Mouse (Mus musculus) CH12.LX (cell line): Measurements from ENCODE around the gene Pik3r4. TPM values are rescaled to one million over a fixed set of nuclear protein-coding genes. Genes with fewer than 3 reads are reported as not detected.

Experiments used
- DNase-seq: peaks from one replicate; pipeline ENCODE4 v3.0.0-alpha.2; 2013; ENCODE audit errors: extremely low read depth
- H3K27ac ChIP-seq: 2 replicates; pipeline ENCODE4 v1.5.1; 2012; ENCODE audit warnings: low read depth, mild to moderate bottlenecking, control low read depth, moderate library complexity; ENCODE audit not compliant: insufficient read depth
- H3K27me3 ChIP-seq: replicated peaks from 2 replicates; pipeline ENCODE3; 2012; ENCODE audit warnings: inconsistent platforms
- H3K36me3 ChIP-seq, 2 experiments: replicated peaks in 1 of 2; 2 replicates each; pipeline versions ENCODE3 to v1.6.1; 2012; ENCODE audit warnings: inconsistent platforms in 1 of 2, low read length in 1 of 2, mild to moderate bottlenecking in 1 of 2, mixed read lengths in 1 of 2, moderate library complexity in 1 of 2; ENCODE audit not compliant: control insufficient read depth in 1 of 2, insufficient read depth in 1 of 2
- H3K4me1 ChIP-seq, 2 experiments: 2 replicates each; pipeline ENCODE4 v1.6.1; 2012; ENCODE audit warnings: inconsistent platforms in 1 of 2, moderate library complexity in 1 of 2; ENCODE audit not compliant: insufficient read depth in 2 of 2, control insufficient read depth in 1 of 2
- H3K4me2 ChIP-seq: 2 replicates; pipeline ENCODE4 v1.6.1; 2012; ENCODE audit warnings: low read depth, mild to moderate bottlenecking, control low read depth; ENCODE audit not compliant: poor library complexity, insufficient read depth, severe bottlenecking
- H3K4me3 ChIP-seq, 3 experiments: fragments of 150-350 bp in 1 of 3; sonication (generic) in 1 of 3; replicated peaks in 1 of 3; 2 replicates each; pipeline versions ENCODE3 to v1.5.1; 2011 to 2012; ENCODE audit warnings: low read depth in 2 of 3, low read length in 2 of 3, mild to moderate bottlenecking in 2 of 3, moderate library complexity in 2 of 3, control low read depth in 1 of 3, improper control_type of control experiment in 1 of 3, inconsistent platforms in 1 of 3, mixed read lengths in 1 of 3; ENCODE audit not compliant: poor library complexity in 1 of 3
- H3K79me2 ChIP-seq: replicated peaks from 2 replicates; pipeline ENCODE4 v1.6.1; 2012; ENCODE audit warnings: mild to moderate bottlenecking, moderate library complexity; ENCODE audit not compliant: control insufficient read depth, poor library complexity, insufficient read depth, severe bottlenecking; ENCODE audit errors: extremely low read depth
- H3K9ac ChIP-seq: 2 replicates; pipeline ENCODE4 v1.6.1; 2012; ENCODE audit warnings: low read depth, mild to moderate bottlenecking, control low read depth, moderate library complexity; ENCODE audit not compliant: insufficient read depth
- H3K9me3 ChIP-seq: replicated peaks from 2 replicates; pipeline ENCODE3; 2012; ENCODE audit warnings: low read length, inconsistent platforms, mixed read lengths
- CHD1 ChIP-seq: IDR thresholded peaks from 2 replicates; pipeline ENCODE4 v1.6.1; 2012; ENCODE audit warnings: low read depth, low read length, improper control_type of control experiment, inconsistent platforms
- CHD2 ChIP-seq: IDR thresholded peaks from 2 replicates; pipeline ENCODE4 v1.6.1; 2011; ENCODE audit warnings: low read length, improper control_type of control experiment
- EP300 ChIP-seq: IDR thresholded peaks from 2 replicates; pipeline ENCODE4 v1.6.1; 2011; ENCODE audit warnings: low read length, improper control_type of control experiment
- GABPA ChIP-seq: IDR thresholded peaks from 2 replicates; pipeline ENCODE4 v1.6.1; 2012; ENCODE audit warnings: low read depth, low read length, improper control_type of control experiment, inconsistent platforms; ENCODE audit not compliant: insufficient replicate concordance
- HCFC1 ChIP-seq: IDR thresholded peaks from 2 replicates; pipeline ENCODE4 v1.6.1; 2012; ENCODE audit warnings: low read depth, mild to moderate bottlenecking, inconsistent platforms, low read length, improper control_type of control experiment
- KAT2A ChIP-seq: IDR thresholded peaks from 2 replicates; pipeline ENCODE4 v1.6.1; 2012; ENCODE audit warnings: low read length, improper control_type of control experiment, inconsistent platforms; ENCODE audit not compliant: insufficient replicate concordance
- MAFK ChIP-seq: IDR thresholded peaks from 2 replicates; pipeline ENCODE4 v1.6.1; 2011; ENCODE audit warnings: low read length, improper control_type of control experiment; ENCODE audit not compliant: insufficient replicate concordance
- MAX ChIP-seq: IDR thresholded peaks from 2 replicates; pipeline ENCODE4 v1.6.1; 2011; ENCODE audit warnings: low read length, improper control_type of control experiment
- NELFE ChIP-seq: IDR thresholded peaks from 2 replicates; pipeline ENCODE4 v1.6.1; 2011; ENCODE audit warnings: low read depth, low read length, improper control_type of control experiment
- PAX5 ChIP-seq: IDR thresholded peaks from 2 replicates; pipeline ENCODE4 v1.6.1; 2012; ENCODE audit warnings: low read length, inconsistent platforms, mixed read lengths
- POLR2AphosphoS2 ChIP-seq: IDR thresholded peaks from 2 replicates; pipeline ENCODE4 v1.6.1; 2011; ENCODE audit warnings: low read depth, low read length, improper control_type of control experiment
- SIN3A ChIP-seq: IDR thresholded peaks from 2 replicates; pipeline ENCODE4 v1.6.1; 2012; ENCODE audit warnings: low read length, improper control_type of control experiment, inconsistent platforms
- SMC3 ChIP-seq: IDR thresholded peaks from 2 replicates; pipeline ENCODE4 v1.6.1; 2011; ENCODE audit warnings: low read depth, low read length, improper control_type of control experiment
- TBP ChIP-seq: conservative IDR thresholded peaks from 2 replicates; pipeline ENCODE4 v1.6.1; 2011; ENCODE audit warnings: low read depth, low read length, improper control_type of control experiment
- UBTF ChIP-seq: IDR thresholded peaks from 2 replicates; pipeline ENCODE4 v1.6.1; 2012; ENCODE audit warnings: low read depth, mild to moderate bottlenecking, inconsistent platforms, low read length, improper control_type of control experiment, moderate library complexity
- USF1 ChIP-seq: IDR thresholded peaks from 2 replicates; pipeline ENCODE4 v1.6.1; 2014; ENCODE audit warnings: low read depth, mild to moderate bottlenecking, inconsistent platforms, low read length, improper control_type of control experiment
- dilution Hi-C: fragments of 300-500 bp; cut with MboI; formaldehyde crosslinking; loops from 2 replicates; pipeline ENCODE4 v1.14.3; 2020; ENCODE audit warnings: low sequenced_read_pairs; ENCODE audit not compliant: extremely low pct_unique_long_range_greater_than_20kb, extremely low pct_ligation_motif_present
- in situ Hi-C: fragments of 300-500 bp; cut with MboI; formaldehyde crosslinking; loops from 3 replicates; pipeline ENCODE4 v1.14.3; 2019; ENCODE audit warnings: low sequenced_read_pairs, low pct_ligation_motif_present, low pct_unique_long_range_greater_than_20kb, mixed read lengths
- polyA plus RNA-seq: library from polyadenylated mRNA; unstranded; fragments of >175 nt; gene quantifications from 2 replicates; pipeline ENCODE4 v1.2.1, GENCODE M21; 2012; ENCODE audit warnings: low read depth; ENCODE audit not compliant: insufficient read length
- total RNA-seq, 2 experiments: library from RNA; depleted of rRNA; stranded (reverse); fragments of 300-350 nt in 1 of 2; fragments of >200 nt in 1 of 2; gene quantifications; 2 replicates each; pipeline ENCODE4 v1.2.3; 2012 to 2014

Pik3r4 gene
- total and polyA plus RNA-seq, 3 experiments = 11.4 to 24.5 (median 18.3) TPM

GRCm38 (mm10) chr9:105704226-105704932, 61.6 kb downstream of the Pik3r4 start:
- H3K4me1 ChIP-seq = peaks cover 0 to 16% of the 10 kb centered on the region in 2 experiments; a peak in 2 of 4 replicates
- H3K27ac ChIP-seq = no peak overlapping the region
- no peaks in the 10 kb centered on the region for H3K79me2 ChIP-seq
- TF ChIP-seq HCFC1 (no peak), MAX (no peak), PAX5 (no peak), UBTF (no peak), GABPA (no peak), POLR2AphosphoS2 (no peak), USF1 (no peak), CHD1 (no peak), SMC3 (no peak), SIN3A (no peak), TBP (no peak)
- H3K9ac ChIP-seq = no peak overlapping the region
- dilution Hi-C loops (no loop called here), in situ Hi-C loops (no loop called here)
- H3K4me3 ChIP-seq = no peak overlapping the region
- DNase-seq = no peak
- no peak overlapping the region for H3K4me2 ChIP-seq
- peaks cover 33% of the 10 kb centered on the region for H3K27me3 ChIP-seq
- H3K9me3 ChIP-seq = no peaks in the 10 kb centered on the region
- H3K36me3 ChIP-seq = no peaks in the 10 kb centered on the region

- TF ChIP-seq NELFE (no peak), UBTF (no peak), POLR2AphosphoS2 (no peak), MAX (no peak), KAT2A (no peak), EP300 (no peak), MAFK (no peak), CHD2 (no peak)
- H3K9ac ChIP-seq = no peak overlapping the region
- peaks cover 0 to 16% of the 10 kb centered on the region in 2 experiments; a peak in 2 of 4 replicates for H3K4me1 ChIP-seq
- in situ Hi-C loops (no loop called here), dilution Hi-C loops (no loop called here)
- no peak overlapping the region for H3K4me3 ChIP-seq
- H3K79me2 ChIP-seq = no peaks in the 10 kb centered on the region
- H3K36me3 ChIP-seq = no peaks in the 10 kb centered on the region
- DNase-seq = no peak
- peaks cover 37% of the 10 kb centered on the region for H3K27me3 ChIP-seq
- no peak overlapping the region for H3K27ac ChIP-seq
- H3K4me2 ChIP-seq = no peak overlapping the region
- no peaks in the 10 kb centered on the region for H3K9me3 ChIP-seq
These were observed 62.2 kb downstream of the Pik3r4 start for GRCm38 (mm10) chr9:105705011-105705410.
